Mouse (Mus musculus) layer of hippocampus, postnatal 25 days (tissue): ENCODE measurements at regions not wholly inside any gene's neighbourhood (a gene's known extent, or its start where the extent isn't known, plus 50 kb on each side); places are given as distances from the start of the nearest gene placed in this dataset.

Source experiments
- DNase-seq, 2 experiments: peaks; one replicate each; pipeline ENCODE4 v3.0.0; 2022; ENCODE audit warnings: mixed read lengths in 2 of 2, low spot score in 1 of 2; ENCODE audit errors: extremely low spot score in 1 of 2

- no peak for DNase-seq
Observed at GRCm38 (mm10) chr19:28732998-28733397, 53.1 kb upstream of the Glis3 start.

GRCm38 (mm10) chr19:28733781-28734180, 53.9 kb upstream of the Glis3 start:
- no peak for DNase-seq

GRCm38 (mm10) chr19:28743176-28743793, 63.4 kb upstream of the Glis3 start:
- DNase-seq = no peak

DNA sequence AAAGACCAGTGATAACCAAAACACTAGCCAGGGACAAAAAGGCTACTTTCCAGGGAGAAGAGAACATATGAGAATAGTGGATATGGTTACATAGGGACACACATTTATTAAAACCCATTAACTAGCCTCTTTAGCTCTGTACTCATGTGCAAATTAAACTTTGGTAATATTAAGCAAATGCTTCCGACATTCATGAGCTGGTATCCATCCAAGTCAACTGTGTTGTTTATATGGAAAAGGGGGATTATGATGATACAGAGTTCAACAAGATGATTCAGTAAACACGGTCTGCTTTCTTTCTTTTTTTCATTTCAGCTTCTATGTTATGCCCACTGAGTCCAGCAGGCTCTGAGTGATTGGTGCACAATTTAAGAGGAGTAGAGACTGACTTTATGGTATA, 65.2 kb upstream of the Glis3 start:
- no peak for DNase-seq

DNA sequence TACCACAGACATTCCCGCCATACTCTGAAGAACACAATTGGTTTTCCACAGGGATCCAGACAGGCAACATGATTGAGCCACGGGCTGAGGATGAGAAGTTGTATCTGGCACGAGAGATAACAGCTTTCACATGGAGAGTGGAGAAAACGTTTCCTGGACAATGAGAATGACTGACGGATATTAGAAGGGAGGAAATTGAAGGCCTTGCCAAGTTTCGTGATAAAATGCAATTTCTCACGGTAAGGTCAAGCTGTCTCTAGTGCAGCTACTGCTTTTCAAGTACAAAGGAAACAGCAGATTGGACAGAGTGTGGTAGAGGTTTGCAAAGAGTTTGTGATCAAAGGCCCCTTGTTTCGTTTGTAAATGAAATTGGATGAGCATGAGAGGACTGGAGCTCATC, 65.7 kb upstream of the Glis3 start:
- DNase-seq = no peak

DNA sequence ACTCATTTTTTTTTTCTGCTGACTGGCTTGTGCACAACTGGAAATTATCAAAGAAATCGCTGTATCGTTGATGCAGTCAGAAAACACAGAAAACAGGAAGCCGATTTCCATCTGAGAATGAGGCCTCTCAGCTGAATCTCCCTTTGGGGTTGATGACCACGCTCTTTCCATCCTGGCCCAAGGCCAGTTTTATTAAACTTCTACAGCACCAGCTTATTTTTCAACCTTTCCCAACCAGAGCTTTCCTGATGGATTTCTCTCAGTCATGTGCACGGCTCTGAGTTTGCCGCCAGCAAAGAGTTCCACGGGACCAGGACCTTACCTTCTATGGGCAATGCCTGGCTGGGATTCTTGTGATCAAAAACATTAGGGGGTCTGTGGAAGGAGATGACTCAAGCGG, 71.2 kb upstream of the Glis3 start:
- DNase-seq = no peak

DNA sequence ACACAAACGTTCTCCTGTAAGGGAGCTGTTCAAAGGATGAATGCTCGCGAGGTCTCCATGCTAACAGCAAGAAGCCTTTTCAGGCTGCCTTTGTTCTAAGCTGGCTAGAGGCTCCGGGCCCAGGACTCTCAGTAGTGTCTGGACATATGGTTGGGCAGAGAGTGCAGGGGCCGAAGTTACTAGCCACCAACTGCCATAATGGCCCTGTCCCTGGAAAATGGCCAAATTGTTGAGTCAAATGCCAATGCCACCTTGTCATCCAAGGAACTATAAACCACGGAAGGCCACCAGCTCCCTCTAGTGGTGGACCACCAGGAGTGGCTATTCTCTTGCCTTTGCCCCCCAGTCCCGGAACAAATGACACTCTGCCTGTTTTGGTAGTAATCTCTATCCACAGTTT, 76.0 kb upstream of the Slc1a1 start:
- peak; percentile 48 to 77 for DNase-seq

GRCm38 (mm10) chr19:28764795-28765360, 70.0 kb upstream of the Slc1a1 start:
- DNase-seq = no peak

- no peak for DNase-seq
Observed at GRCm38 (mm10) chr19:28768218-28768617, 66.6 kb upstream of the Slc1a1 start.

- DNase-seq = no peak
Observed at GRCm38 (mm10) chr19:28770419-28770818, 64.4 kb upstream of the Slc1a1 start.

- no peak for DNase-seq
Observed at GRCm38 (mm10) chr19:28771836-28772235, 63.0 kb upstream of the Slc1a1 start.

DNA sequence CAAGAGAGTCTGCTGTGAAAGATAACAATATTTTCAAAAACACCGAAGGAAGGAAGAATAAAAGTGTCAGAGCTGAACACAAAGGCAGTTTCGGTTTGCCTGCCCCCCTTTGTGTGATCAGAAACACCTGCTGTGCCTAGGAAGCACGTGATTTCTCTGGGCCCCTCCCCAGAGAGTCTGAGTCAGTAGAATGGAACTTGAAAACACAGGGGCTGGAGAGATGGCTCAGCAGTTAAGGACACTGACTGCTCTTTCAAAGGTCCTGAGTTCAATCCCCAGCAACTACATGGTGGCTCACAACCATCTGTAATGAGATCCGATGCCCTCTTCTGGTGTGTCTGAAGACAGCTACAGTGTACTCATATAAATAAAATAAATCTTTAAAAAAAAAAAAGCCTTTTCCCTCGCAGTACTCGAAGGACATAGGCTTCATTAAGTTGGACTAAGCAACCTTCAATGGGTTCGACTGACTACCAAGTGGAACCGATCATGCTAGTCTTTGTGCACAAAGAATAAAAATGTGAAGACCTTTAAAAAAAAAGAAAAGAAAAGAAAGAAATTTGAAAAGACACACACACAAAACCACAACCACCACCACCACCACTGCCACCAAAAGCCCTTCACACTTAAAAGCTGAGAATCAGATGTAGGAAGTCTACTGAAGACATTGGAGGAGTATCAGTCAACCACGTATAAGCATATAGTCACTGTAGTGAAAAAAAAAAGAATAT, 61.8 kb upstream of the Slc1a1 start:
- DNase-seq = no peak

GRCm38 (mm10) chr19:28776868-28777267, 58.0 kb upstream of the Slc1a1 start:
- no peak for DNase-seq

- DNase-seq = no peak
Observed at GRCm38 (mm10) chr19:28777674-28778073, 57.2 kb upstream of the Slc1a1 start.

DNA sequence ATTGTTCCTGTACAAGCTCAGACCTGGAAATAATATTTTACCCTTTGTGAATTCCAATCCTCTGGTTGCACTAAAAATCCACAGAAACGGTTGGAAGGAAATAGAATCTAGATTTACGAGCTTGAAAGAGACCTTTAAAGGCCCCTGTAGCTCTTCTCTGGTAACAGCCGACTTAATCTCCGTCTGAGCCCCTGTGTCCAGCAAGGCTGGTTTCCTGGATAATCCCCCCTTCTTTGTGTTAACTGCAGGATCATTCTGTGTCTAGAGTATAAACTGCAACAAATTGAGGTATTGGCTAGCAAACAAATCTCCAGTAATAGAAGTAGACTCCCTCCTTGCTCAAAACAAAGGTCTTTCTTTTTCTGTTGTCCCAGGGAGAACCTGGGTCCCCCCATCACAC, 56.5 kb upstream of the Slc1a1 start:
- DNase-seq = no peak

DNA sequence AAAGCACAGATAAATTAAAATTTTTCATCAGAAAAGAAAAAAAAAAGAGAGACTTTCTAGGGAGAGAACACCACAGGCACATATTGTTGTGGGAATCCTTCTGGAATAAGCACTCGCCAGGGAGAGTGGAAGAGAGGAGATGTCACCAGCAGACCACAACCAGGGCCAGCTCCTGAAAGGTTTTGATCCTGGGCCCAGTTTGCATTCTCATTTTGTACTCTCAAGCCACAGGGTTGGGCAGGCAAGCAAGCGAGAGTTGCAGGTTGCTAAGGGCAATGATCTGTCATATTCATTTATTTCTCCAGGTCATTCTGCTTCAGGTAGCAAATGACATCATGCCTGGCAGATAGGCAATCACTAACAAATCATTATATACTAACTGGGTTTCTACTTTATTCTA, 52.9 kb upstream of the Slc1a1 start:
- DNase-seq = no peak
